Mouse (Mus musculus) kidney, adult 2 months (tissue): ENCODE measurements around the gene Thrap3.

ENCODE experiments used
- CTCF ChIP-seq: fragments of 200-500 bp; conservative IDR thresholded peaks from 2 replicates; pipeline ENCODE4 v1.5.1; 2011; ENCODE audit warnings: low read depth, mild to moderate bottlenecking, control low read depth, low read length, moderate library complexity, mixed read lengths; ENCODE audit not compliant: insufficient read depth, insufficient read length
- POLR2A ChIP-seq: fragments of 200-500 bp; IDR thresholded peaks from one replicate; pipeline ENCODE4 v1.6.1; 2011; ENCODE audit warnings: low read depth, low read length, control low read depth

GRCm38 (mm10) chr4:126131290-126132121, 71.1 kb downstream of the Thrap3 start:
- no peak for TF ChIP-seq CTCF
- TF ChIP-seq POLR2A: no peak
